Mouse (Mus musculus): ENCODE measurements at regions not wholly inside any gene's neighbourhood (a gene's known extent, or its start where the extent isn't known, plus 50 kb on each side); places are given as distances from the start of the nearest gene placed in this dataset.

- TF ChIP-seq POLR2A (IDR thresholded peaks at IDR 0.05; ENCODE audit: control insufficient read depth, extremely low read depth, insufficient read depth, low read length, poor library complexity) (no peak), CTCF (IDR thresholded peaks at IDR 0.05; ENCODE audit: borderline replicate concordance, control insufficient read depth, extremely low read depth, insufficient read depth, low read length, poor library complexity) (no peak)
Observed at GRCm38 (mm10) chr15:61506361-61506897, 583.6 kb upstream of the A1bg start.
